Mouse (Mus musculus) layer of hippocampus, adult 9-10 months (tissue): ENCODE results near the gene Dynlt1f.
"Not testable (repeated sequence)": the region's sequence is repeated elsewhere in the genome, so short reads cannot be mapped to it uniquely, and the experiment has no call there.

Experiments used
- DNase-seq: peaks from one replicate; pipeline ENCODE4 v3.0.0; 2022; ENCODE audit warnings: low spot score

Gene Dynlt1f

DNA sequence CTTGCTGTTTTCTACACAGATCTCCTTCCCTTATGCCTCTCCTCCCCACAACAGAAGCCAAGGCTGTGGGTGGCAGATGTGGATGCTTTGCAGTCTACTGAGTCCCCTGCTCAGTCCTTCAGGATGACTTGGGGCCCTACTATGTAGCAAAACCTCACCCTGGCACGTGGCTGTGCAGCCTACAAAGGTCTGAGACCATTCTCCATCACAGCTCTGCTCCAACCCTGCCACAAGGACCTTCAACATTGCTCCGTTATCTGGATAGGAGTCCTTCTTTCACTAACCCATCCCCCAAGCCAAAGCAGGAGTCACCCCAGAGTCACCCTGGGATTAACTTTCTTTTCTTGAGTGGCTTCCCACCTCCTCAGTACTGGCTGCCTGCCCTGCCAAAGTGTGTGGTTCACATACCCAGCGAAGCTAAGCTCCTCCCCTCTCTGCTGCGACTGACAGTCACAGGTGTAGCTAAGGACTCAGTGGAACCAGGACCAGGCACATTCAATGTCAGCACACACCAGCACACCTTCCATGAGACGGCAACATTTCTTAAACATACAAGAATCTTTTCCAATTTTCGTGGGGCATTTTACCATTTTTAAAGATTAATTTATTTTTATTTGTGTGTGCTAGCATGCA, 30.7 kb downstream of the Dynlt1f start:
- not testable (repeated sequence) for DNase-seq

DNA sequence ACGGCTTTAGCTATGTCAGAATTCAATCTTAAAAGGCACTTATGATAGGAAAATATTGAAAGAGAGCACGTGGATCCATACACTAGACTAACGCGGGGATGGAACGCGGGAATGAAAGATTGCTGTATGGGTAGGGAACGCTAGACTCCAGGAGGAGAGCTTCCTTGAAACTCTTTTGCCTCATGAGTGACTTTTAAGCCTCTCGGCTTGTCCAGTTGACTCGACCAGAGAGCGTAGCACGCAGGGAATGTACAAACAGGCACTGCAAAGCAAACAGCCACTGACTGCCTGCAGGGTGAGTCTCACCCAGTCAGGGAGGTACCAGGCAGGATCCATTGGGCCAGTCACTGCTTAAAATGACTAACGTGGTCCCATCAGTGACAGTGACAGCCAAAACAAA, 33.7 kb downstream of the Dynlt1f start:
- DNase-seq, result not testable (repeated sequence)

DNA sequence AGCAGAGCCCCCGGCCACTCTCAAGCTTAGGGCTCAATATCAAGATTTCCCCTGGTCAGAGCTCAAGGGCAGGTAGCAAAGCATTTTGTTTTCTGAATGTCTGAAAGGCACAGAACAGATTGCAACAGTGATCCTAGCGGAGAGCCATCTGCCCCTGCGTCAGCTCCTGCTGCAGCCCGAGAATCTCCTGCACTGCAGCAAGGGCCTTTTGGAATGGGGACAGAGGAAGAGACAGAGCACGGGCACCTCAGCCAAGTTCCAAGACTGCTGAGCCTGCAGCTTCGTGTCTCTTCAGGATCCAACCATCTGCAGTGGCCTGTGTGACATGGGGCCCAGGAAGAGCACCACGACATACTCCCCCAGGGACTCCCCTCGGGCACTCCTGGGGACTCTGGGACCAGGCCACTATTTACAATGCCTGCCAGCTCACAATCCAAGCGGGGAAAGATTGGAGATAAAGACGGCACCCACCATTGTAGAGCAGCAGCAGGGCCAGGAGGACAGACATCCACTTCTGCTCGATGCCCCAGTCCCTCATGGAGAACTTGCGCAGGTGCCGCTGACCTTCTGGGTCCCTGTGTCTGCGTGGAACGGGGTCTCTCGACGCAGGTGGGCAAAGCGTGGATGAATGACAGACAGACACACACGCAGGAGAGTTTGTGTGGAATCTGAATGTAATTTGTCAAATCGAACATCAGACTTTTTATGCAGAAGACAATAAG, 34.8 kb downstream of the Dynlt1f start:
- not testable (repeated sequence) for DNase-seq

DNA sequence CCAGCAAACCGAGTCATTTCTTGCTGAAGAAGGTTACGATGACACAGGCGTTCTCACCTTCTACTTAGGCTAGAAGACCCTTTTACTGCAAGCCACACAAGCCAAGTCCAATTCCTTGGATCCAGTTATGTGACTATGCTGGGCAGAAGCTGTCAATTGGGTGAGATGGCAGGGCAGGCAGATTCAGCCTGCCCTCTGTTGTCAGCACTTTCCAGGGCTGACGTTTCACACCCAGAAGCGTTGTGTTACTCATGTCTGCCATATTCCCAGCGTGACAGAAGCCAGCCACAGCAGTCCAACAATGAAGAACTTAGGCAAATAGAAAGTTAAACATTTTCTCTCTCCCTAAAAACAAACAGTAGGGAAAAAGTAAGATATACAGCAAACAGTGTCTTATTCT, 35.7 kb downstream of the Dynlt1f start:
- not testable (repeated sequence) for DNase-seq

DNA sequence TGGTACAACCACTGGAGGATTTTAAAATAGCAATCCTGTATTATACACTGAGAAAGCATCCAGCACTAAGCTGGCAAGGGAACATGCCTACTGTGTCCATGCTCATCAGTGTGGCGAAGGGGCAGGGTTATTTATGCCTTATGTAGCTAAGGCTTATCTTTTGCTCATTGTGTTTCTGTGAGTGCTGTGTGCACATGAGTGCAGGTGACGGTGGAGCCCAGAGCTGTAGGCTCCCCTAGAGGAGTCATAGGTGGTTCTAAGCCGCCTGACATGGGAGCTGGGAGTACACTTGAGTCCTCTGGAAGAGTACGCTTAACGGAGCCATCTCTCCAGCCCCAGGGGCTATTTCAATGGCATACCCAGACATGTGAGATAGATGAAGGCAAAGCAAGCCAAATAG, 36.4 kb downstream of the Dynlt1f start:
- not testable (repeated sequence) for DNase-seq

DNA sequence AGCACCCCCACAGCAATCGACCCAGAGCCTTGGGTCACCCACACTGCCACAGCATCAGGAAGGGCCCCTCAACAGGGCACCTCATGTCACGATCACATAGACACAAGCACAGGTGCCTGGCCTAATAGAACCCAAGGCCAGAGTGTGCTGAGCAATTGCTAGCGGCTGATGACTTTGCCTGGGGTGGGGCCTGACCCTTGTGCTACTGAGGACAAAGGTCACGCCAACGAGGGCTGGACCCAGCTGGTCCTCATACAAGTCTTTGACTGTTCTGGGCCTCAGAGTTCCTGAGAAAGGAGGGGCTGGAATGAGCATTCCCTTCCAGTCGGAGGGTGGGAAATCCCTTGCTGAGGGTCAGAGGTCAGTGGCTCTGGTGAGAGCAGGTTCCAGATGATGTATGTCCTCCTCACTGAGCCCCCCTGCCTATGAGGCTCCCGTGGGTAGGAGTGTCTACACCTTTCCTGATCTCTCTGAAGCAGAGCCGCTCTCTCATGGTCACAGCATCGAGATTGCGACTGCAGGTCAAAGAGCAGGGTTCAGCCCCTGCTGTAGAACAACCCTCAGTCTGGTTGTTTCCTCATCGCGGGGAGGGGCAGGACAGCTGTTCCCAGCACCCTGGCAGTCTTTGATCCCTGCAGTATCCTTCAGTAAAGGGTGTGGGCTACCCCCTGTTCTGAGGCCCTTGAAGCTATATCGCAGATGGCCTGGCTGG, 37.9 kb downstream of the Dynlt1f start:
- DNase-seq, result not testable (repeated sequence)

DNA sequence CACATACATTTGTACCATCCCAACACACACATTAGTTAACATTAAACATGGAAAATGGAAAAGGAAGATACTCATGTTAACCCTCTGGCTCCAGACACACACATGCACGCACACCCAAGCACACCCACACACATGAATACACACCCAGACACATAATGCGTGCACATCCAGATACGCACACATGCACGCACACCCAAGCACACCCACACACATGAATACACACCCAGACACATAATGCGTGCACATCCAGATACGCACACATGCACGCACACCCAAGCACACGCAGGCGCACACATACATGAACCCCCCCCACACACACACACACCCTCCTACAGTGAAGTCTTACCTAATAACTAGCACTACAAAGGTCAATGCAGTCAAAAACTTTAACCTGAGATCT, 39.0 kb downstream of the Dynlt1f start:
- DNase-seq, result not testable (repeated sequence)

DNA sequence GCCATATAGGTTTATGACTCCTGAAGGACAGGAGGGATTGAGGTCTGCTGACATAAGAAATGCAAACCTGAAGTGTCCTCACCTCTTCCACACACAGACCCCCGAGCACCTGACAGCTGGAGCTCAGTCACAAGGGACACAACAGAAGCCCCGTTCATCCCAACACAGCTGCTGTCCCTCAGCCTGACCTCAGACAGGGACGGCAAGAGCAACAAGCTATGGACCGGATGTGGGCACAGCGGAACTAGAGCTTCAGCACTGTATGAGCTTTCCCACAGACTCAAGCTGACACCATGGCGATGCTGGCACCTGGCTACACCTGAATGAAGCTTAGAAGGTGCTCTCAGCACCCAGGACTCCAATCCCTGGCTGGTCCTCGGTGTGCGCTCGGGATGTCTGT, 41.4 kb downstream of the Dynlt1f start:
- not testable (repeated sequence) for DNase-seq

DNA sequence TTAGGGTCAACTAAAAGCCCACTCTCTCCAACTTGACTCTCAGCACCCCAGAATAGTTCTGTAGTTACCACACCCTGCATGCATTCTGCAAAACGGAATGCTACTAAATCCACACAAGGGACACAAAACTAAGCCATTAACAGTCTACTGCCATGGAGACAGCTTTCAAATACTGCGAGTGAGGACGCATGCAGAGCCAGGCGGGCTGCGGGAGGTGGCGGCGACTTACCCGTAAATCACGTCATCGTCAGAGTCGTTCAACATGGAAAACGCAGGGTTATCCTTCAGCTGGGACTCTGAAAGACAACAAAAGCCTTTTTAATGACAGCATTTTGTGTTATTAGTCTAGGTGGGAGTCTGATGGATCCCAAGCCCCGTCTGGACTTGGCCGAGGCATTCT, 42.2 kb downstream of the Dynlt1f start:
- DNase-seq, result not testable (repeated sequence)

DNA sequence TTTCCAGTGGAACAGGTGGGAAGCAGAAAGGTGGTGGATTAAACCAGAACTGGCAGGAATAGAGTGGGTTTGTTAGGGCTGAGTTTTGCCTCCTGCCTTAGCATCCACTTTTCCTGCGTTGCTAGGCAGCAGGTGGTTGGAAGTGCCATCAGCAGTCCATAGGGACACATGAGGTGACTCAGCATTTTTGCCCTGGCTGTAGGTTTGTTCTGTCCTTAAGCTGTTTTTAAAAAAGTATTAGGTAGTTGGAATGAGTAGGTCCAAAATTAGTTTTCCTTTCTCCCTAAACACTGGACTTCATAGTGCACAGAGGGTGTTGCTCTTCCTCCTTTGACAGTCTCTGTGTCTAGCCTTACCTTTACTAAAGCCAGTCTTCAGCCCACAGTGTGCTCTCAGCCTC, 50.4 kb downstream of the Dynlt1f start:
- DNase-seq, result not testable (repeated sequence)

DNA sequence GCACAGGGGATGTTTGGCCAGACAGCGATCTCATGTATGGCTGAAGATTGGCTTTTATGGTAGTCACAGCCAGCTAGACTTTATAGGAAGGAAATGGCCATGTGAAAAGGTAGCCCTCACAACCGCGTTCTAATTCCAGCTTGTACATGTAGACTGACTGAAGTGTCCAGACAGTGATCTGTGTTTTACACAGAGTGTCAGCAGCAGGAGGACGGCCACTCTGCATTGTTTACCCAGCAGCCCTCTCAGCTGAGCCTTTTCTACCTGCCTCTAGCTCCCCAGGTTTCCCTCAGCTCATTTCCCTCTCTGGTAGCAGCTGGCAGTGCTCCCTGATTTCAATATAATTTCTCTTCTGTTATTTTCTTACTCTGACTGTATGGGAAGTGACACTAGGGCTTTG, 53.5 kb downstream of the Dynlt1f start:
- not testable (repeated sequence) for DNase-seq

DNA sequence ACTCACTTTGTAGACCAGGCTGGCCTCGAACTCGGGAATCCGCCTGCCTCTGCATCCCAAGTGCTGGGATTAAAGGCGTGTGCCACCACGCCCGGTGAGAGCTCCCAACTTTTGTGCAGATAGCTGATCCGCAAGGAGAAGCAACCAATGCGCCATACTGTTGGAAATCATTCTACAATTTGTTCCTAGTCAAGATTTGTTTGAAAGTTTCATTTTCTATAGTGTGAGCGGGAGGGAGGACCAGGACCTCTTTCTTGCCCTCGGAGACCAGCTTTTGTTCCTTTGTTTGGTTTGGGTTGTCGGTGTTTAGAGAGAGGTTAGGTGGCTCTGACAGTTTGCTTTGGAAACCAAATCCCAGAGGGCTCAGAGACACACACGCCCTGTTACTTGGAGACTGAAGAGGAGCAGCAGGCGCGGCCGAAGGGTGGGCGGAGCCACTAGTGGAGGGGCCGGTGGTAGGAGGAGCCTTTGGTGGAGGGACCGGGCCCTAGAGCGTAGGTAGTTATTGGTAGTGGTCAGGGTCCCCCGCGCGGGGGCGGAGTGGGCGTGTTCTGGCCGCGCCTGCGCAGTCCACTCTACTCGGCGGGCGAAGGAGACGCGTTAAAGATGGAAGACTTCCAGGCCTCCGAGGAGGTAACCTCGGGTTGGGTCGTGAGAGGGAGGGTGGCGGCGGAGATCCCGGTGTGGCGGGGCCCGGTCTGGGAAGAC, 54.3 kb downstream of the Dynlt1f start, which contains the start of gene Dynlt1c:
Gene Dynlt1c (plus strand): TSS at position 468 of the 708 bp plus-strand sequence.
- not testable (repeated sequence) for DNase-seq

DNA sequence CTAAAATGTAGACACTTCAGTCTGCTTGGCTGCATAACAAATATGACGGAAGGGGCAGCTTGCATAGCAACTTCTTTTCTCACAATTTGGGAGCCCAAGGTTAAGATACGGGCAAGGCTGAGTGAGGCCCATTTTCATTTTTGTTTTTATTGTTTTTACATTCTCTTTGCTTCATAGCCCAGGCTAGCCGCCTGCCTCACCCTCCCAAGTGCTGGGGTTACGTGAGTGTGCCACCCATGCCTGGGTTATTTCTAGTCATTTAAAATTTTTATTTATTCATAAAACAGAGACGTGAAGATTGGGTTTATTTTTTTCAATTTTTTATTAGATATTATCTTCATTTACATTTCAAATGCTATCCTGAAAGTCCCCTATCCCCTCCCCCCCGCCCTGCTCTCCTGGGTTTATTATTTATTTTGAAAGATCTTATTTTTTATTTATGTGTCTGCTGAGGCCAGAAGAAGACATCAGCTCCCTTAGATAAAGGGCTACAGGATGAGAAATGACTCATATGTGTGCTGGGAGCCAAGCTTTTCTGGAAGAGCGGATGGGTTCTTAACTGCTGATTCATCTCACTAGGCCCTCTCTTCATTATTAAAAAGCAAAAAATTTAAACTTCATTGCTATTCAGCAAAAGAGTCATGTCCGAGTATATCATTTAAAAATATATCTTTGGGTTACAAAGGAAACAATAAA, 55.3 kb downstream of the Dynlt1f start:
- DNase-seq, result not testable (repeated sequence)

DNA sequence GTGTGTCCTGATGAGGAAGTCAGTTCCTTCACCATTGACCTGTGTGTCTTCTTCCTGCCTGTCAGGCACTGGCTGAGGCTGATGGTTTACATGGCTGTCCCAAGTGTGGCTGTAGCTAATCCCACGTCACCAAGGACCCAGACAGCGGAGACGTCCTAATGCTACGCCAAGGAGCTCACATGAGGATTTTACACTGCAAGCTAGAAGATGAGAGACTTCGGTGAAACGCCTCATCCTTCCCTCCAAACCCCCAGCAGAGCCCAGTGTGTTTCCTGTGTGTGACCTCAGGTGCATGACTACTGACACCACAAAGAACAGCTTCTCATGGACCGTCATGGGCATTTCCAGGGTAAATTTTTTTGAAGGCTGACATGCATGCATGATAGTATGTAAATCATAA, 57.3 kb downstream of the Dynlt1f start:
- not testable (repeated sequence) for DNase-seq
